Mouse (Mus musculus) kidney, embryonic 15.5 days (tissue): ENCODE data around the gene E030025P04Rik. TPM values are rescaled to one million over a fixed set of nuclear protein-coding genes. Genes with fewer than 3 reads are reported as not detected.
A peak's percentile ranks its signal among the peaks of the same experiment; 100 is the strongest.

Source experiments
- ATAC-seq: fragments of 200-750 bp; cut with Nextera tagmentation; replicated peaks from 2 replicates; pipeline ENCODE4 v1.8.0; 2017; ENCODE audit warnings: moderate TSS enrichment; ENCODE audit not compliant: low FRiP score
- H3K27ac ChIP-seq: fragments of 300-500 bp; sonication (generic); 2 replicates; pipeline ENCODE4 v1.5.1; 2015; ENCODE audit warnings: mild to moderate bottlenecking, inconsistent platforms
- H3K27me3 ChIP-seq: fragments of 300-500 bp; sonication (generic); 2 replicates; pipeline ENCODE4 v1.6.1; 2015; ENCODE audit warnings: inconsistent platforms
- H3K36me3 ChIP-seq: fragments of 300-500 bp; sonication (generic); 2 replicates; pipeline ENCODE4 v1.6.1; 2015; ENCODE audit warnings: inconsistent platforms
- H3K4me1 ChIP-seq: fragments of 300-500 bp; sonication (generic); 2 replicates; pipeline ENCODE4 v1.6.1; 2015; ENCODE audit warnings: inconsistent platforms
- H3K4me2 ChIP-seq: fragments of 300-500 bp; sonication (generic); 2 replicates; pipeline ENCODE4 v1.6.1; 2015; ENCODE audit warnings: moderate library complexity, mild to moderate bottlenecking, inconsistent platforms
- H3K4me3 ChIP-seq: fragments of 300-500 bp; sonication (generic); replicated peaks from 2 replicates; pipeline ENCODE4 v1.5.1; 2015; ENCODE audit warnings: mild to moderate bottlenecking, inconsistent platforms
- H3K9ac ChIP-seq: fragments of 300-500 bp; sonication (generic); 2 replicates; pipeline ENCODE4 v1.6.1; 2015; ENCODE audit warnings: mild to moderate bottlenecking, inconsistent platforms
- H3K9me3 ChIP-seq: fragments of 300-500 bp; sonication (generic); replicated peaks from 2 replicates; pipeline ENCODE4 v1.6.1; 2016; ENCODE audit warnings: inconsistent platforms
- WGBS: fragments of 180-500 bp; shearing (Covaris S2); methylation state at CpG from one replicate; pipeline ENCODE4 v1.1.7; 2015; ENCODE audit warnings: mixed read lengths; 5-methylcytosine and 5-hydroxymethylcytosine counted together
- polyA plus RNA-seq: library from polyadenylated mRNA; unstranded; fragments of >200 nt; fragmentation: Nextera tagmentation; extraction: Ambion mirVana; gene quantifications from 2 replicates; pipeline ENCODE4 v1.2.1, GENCODE M21; 2015

The E030025P04Rik gene
- not detected in 2 replicates for polyA plus RNA-seq

GRCm38 (mm10) chr11:109144236-109144635 is at the start of gene E030025P04Rik:
Gene E030025P04Rik (minus strand): TSS chr11:109144369.
- no peak within 1 kb of the TSS for H3K27ac ChIP-seq
- H3K4me3 ChIP-seq, result no peak within 1 kb of the TSS
- ATAC-seq, result no peak
- H3K4me2 ChIP-seq, result no peak within 1 kb of the TSS
- no peaks in the 10 kb centered on the region for H3K4me1 ChIP-seq
- H3K9ac ChIP-seq, result no peak within 1 kb of the TSS
- 74% methylated on average over 4 of the region's 4 CpGs for WGBS
- H3K27me3 ChIP-seq, result no peaks in the 10 kb centered on the region
- H3K9me3 ChIP-seq, result no peaks in the 10 kb centered on the region
- H3K36me3 ChIP-seq, result no peaks in the 10 kb centered on the region

DNA sequence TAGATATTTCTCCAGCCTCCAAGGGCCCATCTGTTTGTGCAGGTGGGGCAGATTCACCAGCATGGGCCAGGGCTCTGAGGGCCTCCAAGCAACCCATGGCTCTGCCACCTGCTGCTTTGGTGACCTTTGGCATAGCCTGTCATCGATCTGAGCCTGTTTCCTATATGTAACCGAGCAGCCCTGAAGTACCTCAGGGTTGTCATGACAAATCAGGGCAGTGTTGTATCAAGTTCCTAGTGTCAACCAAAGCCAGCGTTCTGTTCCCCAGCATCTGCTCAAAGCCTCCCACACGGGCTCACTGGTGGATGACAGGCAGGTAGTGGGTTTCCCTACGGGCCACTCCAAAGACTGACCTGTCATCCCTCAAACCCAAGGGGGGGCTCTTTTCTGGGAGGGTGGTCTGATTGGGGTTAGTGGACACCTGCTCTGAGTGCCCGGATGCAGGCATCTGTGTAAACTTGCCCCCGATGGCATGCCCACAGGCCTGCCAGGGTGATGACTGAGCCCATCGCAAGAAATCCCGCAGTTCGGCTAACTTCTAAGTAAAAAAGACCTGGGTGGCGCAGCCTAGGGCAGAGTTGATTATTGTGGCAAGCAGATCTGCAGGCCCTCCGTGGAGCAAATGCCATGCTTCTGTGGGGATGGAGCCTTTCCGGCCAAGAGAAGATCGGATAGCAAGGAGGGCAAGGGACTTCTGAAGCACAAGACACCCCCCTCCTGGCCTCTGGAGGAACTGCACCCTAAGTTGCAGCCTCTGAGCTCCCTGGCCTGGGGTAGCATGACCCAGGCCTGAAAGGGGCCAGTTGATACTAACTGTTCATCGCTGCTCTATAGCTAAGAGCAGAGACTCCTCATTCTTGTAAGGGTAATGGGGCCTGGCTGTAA is 48.7 kb upstream of the E030025P04Rik start:
- H3K4me2 ChIP-seq, result peak overlapping the region; percentile 40
- H3K9ac ChIP-seq, result no peak overlapping the region
- no peak overlapping the region for H3K4me3 ChIP-seq
- 26% methylated on average over 15 of the region's 15 CpGs for WGBS
- peak; percentile 90 for ATAC-seq
- H3K4me1 ChIP-seq, result 0 out of 2 replicates have a peak, but pooled peaks cover 3% of the 10 kb centered on the region
- H3K36me3 ChIP-seq, result no peaks in the 10 kb centered on the region
- no peaks in the 10 kb centered on the region for H3K27me3 ChIP-seq
- H3K9me3 ChIP-seq, result no peaks in the 10 kb centered on the region
- H3K27ac ChIP-seq, result peak overlapping the region; percentile 54

DNA sequence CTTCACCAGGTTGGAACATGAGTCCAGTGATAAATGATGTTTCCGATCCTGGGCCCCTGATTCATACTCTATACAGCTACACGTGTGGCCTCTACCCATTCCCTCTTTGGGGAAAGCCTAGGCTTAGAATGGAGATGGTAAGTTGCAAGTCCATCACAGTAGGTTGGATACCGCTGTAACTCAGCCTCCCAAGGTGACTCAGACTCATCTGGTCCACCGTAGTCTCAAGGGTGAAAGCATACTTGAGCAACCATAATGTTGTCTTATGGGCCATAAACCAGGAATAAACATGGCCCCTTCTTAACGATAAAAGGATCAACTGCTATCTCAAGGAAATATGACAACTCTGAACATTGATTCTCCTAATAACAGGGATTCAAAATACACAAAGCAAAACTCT is 44.1 kb upstream of the E030025P04Rik start:
- 0 out of 2 replicates have a peak, but pooled peaks cover 3% of the 10 kb centered on the region for H3K4me1 ChIP-seq
- ATAC-seq, result no peak
- no peak overlapping the region for H3K9ac ChIP-seq
- no peak overlapping the region for H3K27ac ChIP-seq
- H3K27me3 ChIP-seq, result no peaks in the 10 kb centered on the region
- no peaks in the 10 kb centered on the region for H3K36me3 ChIP-seq
- no peaks in the 10 kb centered on the region for H3K9me3 ChIP-seq
- no peak overlapping the region for H3K4me3 ChIP-seq
- H3K4me2 ChIP-seq, result no peak overlapping the region
- 72% methylated on average over 5 of the region's 5 CpGs for WGBS

- 45% methylated on average over 6 of the region's 6 CpGs for WGBS
These were observed 43.5 kb upstream of the E030025P04Rik start for GRCm38 (mm10) chr11:109187631-109188184.

GRCm38 (mm10) chr11:109181118-109181517 is 36.9 kb upstream of the E030025P04Rik start:
- Histone ChIP-seq H3K4me1 (peaks cover 4% of the 10 kb centered on the region), H3K4me2 (no peak overlapping the region)
- no peak for ATAC-seq

More at GRCm38 (mm10) chr11:109187631-109188184, 43.5 kb upstream of the E030025P04Rik start:
- 0 out of 2 replicates have a peak, but pooled peaks have one; percentile 16 for ATAC-seq
- Histone ChIP-seq H3K27me3 (no peaks in the 10 kb centered on the region), H3K9ac (no peak overlapping the region), H3K4me2 (no peak overlapping the region), H3K4me1 (no peaks in the 10 kb centered on the region), H3K36me3 (no peaks in the 10 kb centered on the region), H3K4me3 (no peak overlapping the region), H3K27ac (no peak overlapping the region), H3K9me3 (no peaks in the 10 kb centered on the region)

DNA sequence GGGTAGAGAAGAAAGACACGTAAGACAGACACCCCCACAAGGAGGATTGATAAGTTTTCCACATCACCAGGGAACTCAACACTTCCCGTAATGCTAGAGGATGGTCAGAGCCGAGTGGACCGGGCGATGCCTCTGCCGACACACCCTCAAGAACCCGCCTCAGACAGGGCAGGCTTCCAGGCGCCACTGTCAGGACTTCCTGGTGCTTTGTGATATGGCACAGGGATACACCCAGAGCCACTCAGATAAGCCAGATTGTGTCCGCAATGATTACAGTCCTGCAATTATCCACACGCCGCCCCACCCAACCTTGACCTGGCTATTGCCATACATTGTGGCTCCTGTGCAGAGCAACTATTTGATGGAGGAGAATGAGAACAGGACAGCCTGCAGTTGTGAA is 36.1 kb upstream of the E030025P04Rik start:
- peaks cover 4% of the 10 kb centered on the region for H3K4me1 ChIP-seq
- H3K9me3 ChIP-seq, result no peaks in the 10 kb centered on the region
- H3K4me3 ChIP-seq, result no peak overlapping the region
- 0 out of 2 replicates have a peak, but pooled peaks cover 4% of the 10 kb centered on the region for H3K27me3 ChIP-seq
- no peak overlapping the region for H3K4me2 ChIP-seq
- no peaks in the 10 kb centered on the region for H3K36me3 ChIP-seq
- ATAC-seq, result no peak
- no peak overlapping the region for H3K27ac ChIP-seq
- 86% methylated on average over 11 of the region's 11 CpGs for WGBS
- no peak overlapping the region for H3K9ac ChIP-seq

More at GRCm38 (mm10) chr11:109181118-109181517, 36.9 kb upstream of the E030025P04Rik start:
- Histone ChIP-seq H3K27me3 (0 out of 2 replicates have a peak, but pooled peaks cover 4% of the 10 kb centered on the region), H3K9ac (no peak overlapping the region), H3K4me3 (no peak overlapping the region), H3K27ac (no peak overlapping the region), H3K9me3 (no peaks in the 10 kb centered on the region), H3K36me3 (no peaks in the 10 kb centered on the region)
- 60% methylated on average over 7 of the region's 7 CpGs for WGBS

GRCm38 (mm10) chr11:109178788-109179518 is 34.8 kb upstream of the E030025P04Rik start:
- no peak overlapping the region for H3K27ac ChIP-seq
- 54% methylated on average over 8 of the region's 8 CpGs for WGBS
- no peak for ATAC-seq
- 0 out of 2 replicates have a peak, but pooled peaks cover 4% of the 10 kb centered on the region for H3K27me3 ChIP-seq
- H3K9ac ChIP-seq, result no peak overlapping the region
- peaks cover 4% of the 10 kb centered on the region for H3K4me1 ChIP-seq
- no peaks in the 10 kb centered on the region for H3K36me3 ChIP-seq
- H3K4me3 ChIP-seq, result no peak overlapping the region
- no peaks in the 10 kb centered on the region for H3K9me3 ChIP-seq
- H3K4me2 ChIP-seq, result no peak overlapping the region

DNA sequence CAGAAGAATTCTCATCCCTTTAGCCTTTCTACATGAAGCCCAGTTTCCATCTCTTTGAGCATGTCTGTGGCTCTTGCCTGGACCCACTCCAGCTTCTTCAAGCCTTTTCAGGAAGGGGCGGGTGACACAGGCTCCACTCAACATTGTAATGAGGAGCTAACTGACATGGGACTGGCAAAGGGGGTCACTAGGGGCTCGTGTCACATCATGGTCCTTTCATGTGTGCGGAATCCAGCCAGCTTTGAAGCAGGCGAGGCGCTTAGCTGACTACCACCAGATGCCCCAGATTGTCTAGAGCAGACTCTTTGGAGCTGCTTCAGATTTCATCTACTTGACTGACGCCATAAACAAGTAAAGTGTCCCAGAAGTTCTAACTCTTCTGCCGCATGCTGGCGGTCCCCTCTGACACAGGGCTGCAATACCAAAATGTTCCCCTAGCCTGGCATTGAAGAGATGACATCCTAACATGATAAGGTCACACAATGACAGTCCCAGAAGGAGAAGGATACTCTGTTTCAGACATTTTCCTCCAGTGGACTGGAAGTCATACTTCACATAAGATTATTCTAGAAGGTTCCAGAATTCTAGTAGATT is 31.3 kb upstream of the E030025P04Rik start:
- 0 out of 2 replicates have a peak, but pooled peaks cover 4% of the 10 kb centered on the region for H3K27me3 ChIP-seq
- H3K9ac ChIP-seq, result no peak overlapping the region
- no peaks in the 10 kb centered on the region for H3K4me1 ChIP-seq
- WGBS, result 87% methylated on average over 8 of the region's 8 CpGs
- no peaks in the 10 kb centered on the region for H3K9me3 ChIP-seq
- no peaks in the 10 kb centered on the region for H3K36me3 ChIP-seq
- no peak overlapping the region for H3K4me3 ChIP-seq
- no peak for ATAC-seq
- no peak overlapping the region for H3K4me2 ChIP-seq
- H3K27ac ChIP-seq, result no peak overlapping the region

GRCm38 (mm10) chr11:109172224-109172623 is 28.1 kb upstream of the E030025P04Rik start:
- H3K9me3 ChIP-seq, result no peaks in the 10 kb centered on the region
- H3K4me2 ChIP-seq, result no peak overlapping the region
- no peak overlapping the region for H3K9ac ChIP-seq
- H3K27ac ChIP-seq, result no peak overlapping the region
- H3K36me3 ChIP-seq, result no peaks in the 10 kb centered on the region
- ATAC-seq, result no peak
- 84% methylated on average over 1 of the region's 1 CpGs for WGBS
- H3K4me1 ChIP-seq, result 0 out of 2 replicates have a peak, but pooled peaks cover 2% of the 10 kb centered on the region
- no peak overlapping the region for H3K4me3 ChIP-seq
- H3K27me3 ChIP-seq, result no peaks in the 10 kb centered on the region

DNA sequence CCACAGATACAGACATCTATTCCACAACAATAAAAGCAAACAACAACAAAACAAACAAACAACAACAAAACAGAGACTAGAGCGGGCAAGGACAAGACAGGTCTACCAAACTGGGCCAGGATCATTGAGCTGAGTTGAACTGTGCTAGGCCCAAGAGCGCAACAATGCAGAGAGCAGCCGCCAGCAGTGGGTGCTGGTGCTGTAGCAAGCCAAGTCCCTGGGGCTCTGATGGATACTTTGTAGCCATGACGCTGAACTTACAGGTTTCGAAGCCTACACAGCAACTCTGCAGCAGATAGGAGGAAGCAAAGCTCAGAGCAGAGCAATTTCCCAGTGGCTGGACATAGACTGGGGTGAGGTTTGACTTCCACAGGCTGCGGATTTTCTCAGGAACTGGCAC is 26.6 kb upstream of the E030025P04Rik start:
- Histone ChIP-seq H3K27ac (no peak overlapping the region), H3K36me3 (no peaks in the 10 kb centered on the region), H3K4me3 (no peak overlapping the region), H3K4me1 (0 out of 2 replicates have a peak, but pooled peaks cover 2% of the 10 kb centered on the region), H3K27me3 (no peaks in the 10 kb centered on the region), H3K9me3 (no peaks in the 10 kb centered on the region), H3K4me2 (no peak overlapping the region), H3K9ac (no peak overlapping the region)
- WGBS, result 93% methylated on average over 6 of the region's 6 CpGs
- ATAC-seq, result no peak

DNA sequence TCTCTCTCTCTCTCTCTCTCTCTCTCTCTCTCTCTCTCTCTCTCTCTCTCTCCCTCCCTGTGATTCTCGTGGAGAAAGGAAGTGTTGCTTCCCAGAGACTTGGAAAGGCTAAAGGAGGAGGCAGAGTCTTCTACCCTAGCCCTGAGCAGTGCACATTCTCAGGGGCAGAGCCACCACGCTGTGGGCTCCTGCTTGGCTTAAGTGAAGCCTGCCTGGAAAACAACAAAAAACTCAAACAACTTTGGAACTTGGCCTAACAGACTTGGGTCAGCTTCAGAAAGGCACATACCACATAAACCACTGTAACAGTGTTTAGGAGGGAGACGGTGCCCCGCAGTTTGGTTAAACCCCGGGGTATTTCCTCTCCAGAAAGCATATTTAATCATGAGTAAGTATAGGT is 13.5 kb upstream of the E030025P04Rik start:
- 63% methylated on average over 5 of the region's 5 CpGs for WGBS
- no peak overlapping the region for H3K9ac ChIP-seq
- H3K36me3 ChIP-seq, result no peaks in the 10 kb centered on the region
- H3K4me3 ChIP-seq, result no peak overlapping the region
- no peaks in the 10 kb centered on the region for H3K27me3 ChIP-seq
- no peaks in the 10 kb centered on the region for H3K4me1 ChIP-seq
- H3K9me3 ChIP-seq, result no peaks in the 10 kb centered on the region
- H3K4me2 ChIP-seq, result no peak overlapping the region
- H3K27ac ChIP-seq, result no peak overlapping the region
- ATAC-seq, result no peak
